Mouse (Mus musculus) forebrain, postnatal 0 days (tissue): ENCODE data around the gene Aspg. TPM values are rescaled to one million over a fixed set of nuclear protein-coding genes. Genes with fewer than 3 reads are reported as not detected.

ENCODE experiments used
- ATAC-seq: fragments of 200-750 bp; cut with Nextera tagmentation; 2 replicates; pipeline ENCODE4 v1.8.0; 2017; ENCODE audit warnings: mild to moderate bottlenecking, moderate library complexity
- DNase-seq: peaks from one replicate; pipeline ENCODE4 v3.0.0-alpha.2; 2015
- H3K27ac ChIP-seq: fragments of 300-500 bp; sonication (generic); 2 replicates; pipeline ENCODE4 v1.5.1; 2014; ENCODE audit warnings: low read depth, mild to moderate bottlenecking, antibody characterized with exemption, low read length, moderate library complexity, mixed read lengths
- H3K27me3 ChIP-seq: fragments of 300-500 bp; sonication (generic); 2 replicates; pipeline ENCODE4 v1.6.1; 2014; ENCODE audit warnings: mild to moderate bottlenecking, low read length, mixed read lengths; ENCODE audit not compliant: insufficient read depth
- H3K36me3 ChIP-seq: fragments of 300-500 bp; sonication (generic); 2 replicates; pipeline ENCODE4 v1.6.1; 2014; ENCODE audit warnings: mild to moderate bottlenecking, moderate library complexity; ENCODE audit not compliant: insufficient read depth
- H3K4me1 ChIP-seq: fragments of 300-500 bp; sonication (generic); 2 replicates; pipeline ENCODE4 v1.6.1; 2014; ENCODE audit warnings: antibody characterized with exemption; ENCODE audit not compliant: insufficient read depth
- H3K4me2 ChIP-seq: fragments of 300-500 bp; sonication (generic); 2 replicates; pipeline ENCODE4 v1.6.1; 2014; ENCODE audit warnings: low read depth, mild to moderate bottlenecking, moderate library complexity
- H3K4me3 ChIP-seq: fragments of 300-500 bp; sonication (generic); 2 replicates; pipeline ENCODE4 v1.5.1; 2014; ENCODE audit warnings: low read depth, low read length, mixed read lengths
- H3K9ac ChIP-seq: fragments of 300-500 bp; sonication (generic); 2 replicates; pipeline ENCODE4 v1.6.1; 2014; ENCODE audit warnings: mild to moderate bottlenecking
- H3K9me3 ChIP-seq: fragments of 300-500 bp; sonication (generic); 2 replicates; pipeline ENCODE4 v1.6.1; 2016; ENCODE audit warnings: low read length
- CTCF ChIP-seq: sonication (generic); IDR thresholded peaks from 2 replicates; pipeline ENCODE4 v1.5.1; 2016; ENCODE audit warnings: antibody characterized with exemption, control low read depth, low read depth
- WGBS: fragments of 180-500 bp; shearing (Covaris S2); extraction: QIAGEN DNeasy Blood & Tissue Kit; methylation state at CpG from one replicate; pipeline ENCODE4 v1.1.7; 2014; 5-methylcytosine and 5-hydroxymethylcytosine counted together
- polyA plus RNA-seq: library from polyadenylated mRNA; unstranded; fragments of >200 nt; fragmentation: Nextera tagmentation; extraction: Ambion mirVana; gene quantifications from 2 replicates; pipeline ENCODE4 v1.2.1, GENCODE M21; 2015
- total RNA-seq: library from RNA; depleted of rRNA; stranded (reverse); fragments of >200 nt; gene quantifications from 2 replicates; pipeline ENCODE4 v1.2.3, GENCODE M21; 2014

The Aspg gene
- total and polyA plus RNA-seq, 2 experiments from 2014 or later: 0.52 to 3.9 TPM

- Histone ChIP-seq H3K4me3 (no peak overlapping the region), H3K27me3 (peaks cover under 1% of the 10 kb centered on the region; the same call in 1 of the 2 replicates), H3K36me3 (no peaks in the 10 kb centered on the region), H3K4me1 (peaks cover 9% of the 10 kb centered on the region; the same call in 1 of the 2 replicates), H3K9ac (no peak overlapping the region), H3K27ac (no peak overlapping the region), H3K4me2 (peak overlapping the region; percentile 90), H3K9me3 (no peaks in the 10 kb centered on the region)
- ATAC-seq (no peak), DNase-seq (no peak)
- 49% methylated on average over 7 of the region's 7 CpGs for WGBS
- no peak for TF ChIP-seq CTCF
Observed at GRCm38 (mm10) chr12:112150011-112150410, 43.5 kb downstream of the Aspg start.

GRCm38 (mm10) chr12:112151244-112151979 lies 44.9 kb downstream of the Aspg start:
- no peak overlapping the region for H3K4me2 ChIP-seq
- DNase-seq: no peak
- WGBS: 49% methylated on average over 12 of the region's 12 CpGs
- no peak for TF ChIP-seq CTCF
- ATAC-seq: no peak
- no peak overlapping the region for H3K4me3 ChIP-seq
- no peaks in the 10 kb centered on the region for H3K27me3 ChIP-seq
- no peaks in the 10 kb centered on the region for H3K36me3 ChIP-seq
- H3K27ac ChIP-seq: no peak overlapping the region
- H3K9ac ChIP-seq: no peak overlapping the region
- peaks cover 14% of the 10 kb centered on the region for H3K4me1 ChIP-seq
- no peaks in the 10 kb centered on the region for H3K9me3 ChIP-seq

GRCm38 (mm10) chr12:112151980-112152362 lies 45.5 kb downstream of the Aspg start:
- H3K27ac ChIP-seq: no peak overlapping the region
- no peak for TF ChIP-seq CTCF
- H3K4me1 ChIP-seq: peaks cover 14% of the 10 kb centered on the region
- WGBS: 51% methylated on average over 6 of the region's 6 CpGs
- no peak for ATAC-seq
- DNase-seq: no peak
- H3K27me3 ChIP-seq: no peaks in the 10 kb centered on the region
- H3K9ac ChIP-seq: no peak overlapping the region
- H3K36me3 ChIP-seq: no peaks in the 10 kb centered on the region
- no peaks in the 10 kb centered on the region for H3K9me3 ChIP-seq
- no peak overlapping the region for H3K4me2 ChIP-seq
- no peak overlapping the region for H3K4me3 ChIP-seq

DNA sequence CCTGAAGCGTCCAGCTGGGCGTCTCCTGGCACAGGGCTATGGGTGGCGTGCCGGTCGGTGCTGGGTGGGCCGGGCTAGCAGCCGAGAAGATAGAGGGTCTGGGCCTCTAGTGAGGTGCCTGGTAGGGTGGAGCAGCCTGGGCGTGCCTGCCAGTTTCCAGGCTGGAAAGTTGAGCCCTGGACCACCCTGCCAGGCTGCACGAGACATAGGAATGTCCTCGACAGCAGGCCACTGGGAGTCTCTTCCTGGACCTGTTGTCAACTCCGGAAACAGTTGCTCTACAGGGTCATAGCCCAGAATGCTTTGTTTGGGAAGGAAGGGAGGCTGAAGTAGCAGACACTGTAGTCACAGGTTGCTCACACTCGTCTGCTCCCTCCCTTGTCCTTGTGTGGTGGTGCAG lies 47.1 kb downstream of the Aspg start:
- ATAC-seq: no peak
- Histone ChIP-seq H3K27ac (no peak overlapping the region), H3K4me3 (no peak overlapping the region), H3K4me2 (no peak overlapping the region), H3K9ac (no peak overlapping the region), H3K4me1 (peaks cover 14% of the 10 kb centered on the region), H3K27me3 (no peaks in the 10 kb centered on the region), H3K36me3 (no peaks in the 10 kb centered on the region), H3K9me3 (no peaks in the 10 kb centered on the region)
- no peak for DNase-seq
- no peak for TF ChIP-seq CTCF
- WGBS: 78% methylated on average over 12 of the region's 12 CpGs

GRCm38 (mm10) chr12:112154476-112154875 lies 48.0 kb downstream of the Aspg start:
- no peak for DNase-seq
- H3K4me2 ChIP-seq: no peak overlapping the region
- H3K9me3 ChIP-seq: no peaks in the 10 kb centered on the region
- H3K4me3 ChIP-seq: no peak overlapping the region
- no peaks in the 10 kb centered on the region for H3K27me3 ChIP-seq
- no peak for TF ChIP-seq CTCF
- no peaks in the 10 kb centered on the region for H3K36me3 ChIP-seq
- WGBS: 41% methylated on average over 5 of the region's 5 CpGs
- H3K9ac ChIP-seq: no peak overlapping the region
- H3K4me1 ChIP-seq: peaks cover 14% of the 10 kb centered on the region
- no peak overlapping the region for H3K27ac ChIP-seq
- no peak for ATAC-seq

DNA sequence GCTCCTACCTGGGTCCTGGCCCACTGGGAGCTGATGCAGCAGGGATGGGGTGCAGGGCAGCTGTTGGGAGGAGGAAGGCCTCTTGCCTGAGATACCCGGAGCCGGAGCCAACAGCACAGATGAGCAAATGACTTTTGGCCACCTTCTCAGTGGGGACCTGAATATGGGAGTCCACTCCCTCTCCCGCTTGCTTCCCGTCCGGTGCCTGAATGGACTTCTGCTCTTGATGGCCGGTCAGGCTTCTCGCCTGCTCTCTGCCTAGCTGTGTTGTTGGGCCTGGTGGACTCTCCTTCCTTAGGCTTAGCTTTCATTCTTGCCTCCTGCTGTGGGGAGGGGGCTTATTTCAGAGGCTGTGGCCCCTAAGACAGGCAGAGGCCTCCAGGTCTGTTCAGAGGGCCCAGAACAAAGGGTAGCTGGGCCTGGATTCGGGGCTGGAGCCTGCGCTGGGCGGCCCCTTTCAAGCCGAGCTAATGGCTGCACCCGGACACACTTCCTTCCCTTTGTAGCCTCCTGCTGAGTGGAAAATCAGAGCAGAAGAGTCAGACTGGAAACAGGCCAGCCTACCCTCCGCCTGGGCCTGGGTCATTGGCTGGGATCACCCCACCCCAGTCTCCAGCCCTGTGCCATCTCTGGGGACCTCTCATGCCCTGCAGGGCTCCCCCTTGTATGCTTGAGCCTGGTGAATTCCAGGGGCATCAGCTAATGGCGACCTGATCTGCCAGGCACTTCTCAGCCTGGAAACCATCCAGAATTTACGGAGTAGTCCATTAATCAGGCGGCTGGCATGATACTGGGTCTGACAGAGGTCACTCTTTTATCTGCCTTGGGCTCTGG lies 49.0 kb downstream of the Aspg start:
- no peak for TF ChIP-seq CTCF
- Histone ChIP-seq H3K36me3 (no peaks in the 10 kb centered on the region), H3K9ac (0 out of 2 replicates have a peak overlapping the region, but pooled peaks have one; percentile 18), H3K9me3 (no peaks in the 10 kb centered on the region), H3K4me2 (no peak overlapping the region), H3K27ac (peak overlapping the region; percentile 29; the same call in 1 of the 2 replicates), H3K4me1 (peaks cover 8% of the 10 kb centered on the region), H3K27me3 (no peaks in the 10 kb centered on the region), H3K4me3 (no peak overlapping the region)
- 36% methylated on average over 16 of the region's 16 CpGs for WGBS
- DNase-seq (no peak), ATAC-seq (no peak)

GRCm38 (mm10) chr12:112156804-112157203 lies 50.3 kb downstream of the Aspg start:
- no peaks in the 10 kb centered on the region for H3K36me3 ChIP-seq
- no peaks in the 10 kb centered on the region for H3K27me3 ChIP-seq
- no peak overlapping the region for H3K4me2 ChIP-seq
- H3K4me1 ChIP-seq: peaks cover 5% of the 10 kb centered on the region
- no peak for TF ChIP-seq CTCF
- no peak overlapping the region for H3K27ac ChIP-seq
- DNase-seq (no peak), ATAC-seq (no peak)
- no peaks in the 10 kb centered on the region for H3K9me3 ChIP-seq
- no peak overlapping the region for H3K9ac ChIP-seq
- no peak overlapping the region for H3K4me3 ChIP-seq
- WGBS: 41% methylated on average over 6 of the region's 6 CpGs
